Mouse (Mus musculus): ENCODE results near the gene Scrn1.

GRCm38 (mm10) chr6:54594469-54595329 lies 28.4 kb upstream of the Scrn1 start, which contains the start of gene Plekha8:
- no peak for TF ChIP-seq CTCF (IDR thresholded peaks at IDR 0.05; ENCODE audit: low read depth, low read length)
- 0 out of 2 replicates have a peak, but pooled peaks have one; percentile 39 for TF ChIP-seq POLR2A (IDR thresholded peaks at IDR 0.05; ENCODE audit: borderline replicate concordance, low read depth, low read length)
